In the genomic region with DNA sequence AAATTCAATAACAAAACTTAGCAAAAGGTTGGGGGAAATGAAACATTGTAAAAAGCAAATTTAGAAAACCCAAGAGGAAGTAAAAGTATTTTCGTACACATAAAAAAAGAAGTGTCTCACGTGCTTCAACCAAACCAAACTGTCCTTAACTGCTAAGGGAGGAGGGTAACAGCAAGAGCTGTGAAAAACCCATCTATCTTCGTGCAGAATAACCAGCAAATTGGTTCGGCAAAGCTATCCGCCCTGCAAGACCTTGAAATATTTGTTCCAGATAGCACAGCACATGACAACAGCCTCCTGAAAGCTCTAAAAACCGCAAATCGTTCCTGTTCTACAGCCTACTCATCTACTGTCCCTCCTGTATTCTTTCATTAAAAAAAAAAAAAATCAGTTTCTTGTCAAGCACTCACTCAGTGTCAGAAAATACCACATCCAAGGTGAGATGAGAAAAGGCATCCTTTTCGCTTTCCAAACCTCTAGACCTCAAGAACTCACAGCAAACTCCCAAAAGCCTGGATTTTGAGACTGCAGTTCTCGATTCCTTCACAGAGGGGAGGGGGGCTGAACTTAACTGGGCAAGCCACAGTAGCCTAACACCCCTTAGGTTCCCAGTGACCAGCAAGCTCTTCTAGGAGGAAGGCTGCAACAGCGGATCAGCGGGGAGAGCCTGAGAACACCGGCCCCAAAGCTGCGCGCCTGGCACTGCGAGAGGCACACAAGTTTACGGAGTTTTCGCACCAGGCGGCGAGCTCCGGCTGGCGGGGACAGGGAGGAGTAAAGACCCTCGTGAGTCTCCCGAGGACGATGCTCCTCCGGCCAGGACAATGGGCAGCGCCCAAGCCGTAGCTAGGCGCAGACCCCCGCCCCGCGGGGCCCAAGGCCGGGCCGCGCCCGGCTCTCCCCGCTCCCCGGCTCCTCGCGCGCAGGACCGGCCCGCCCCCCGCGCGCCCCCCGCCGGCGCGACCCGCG, we compare ENCODE assay signal across 8 mouse cellular contexts. TPM values are rescaled to one million over a fixed set of nuclear protein-coding genes. Genes with fewer than 3 reads are reported as not detected.
A peak's percentile ranks its signal among the peaks of the same experiment; 100 is the strongest.
DNase-seq lines count a peak whose midpoint lies in the region; ATAC-seq and TF ChIP-seq lines count a peak whose summit lies in the region.

No protein-coding gene starts in this region.

- peak overlapping the region; percentile 86 for H3K27ac ChIP-seq in hindbrain, embryonic 15.5 days (replicated peaks)
- peak overlapping the region; percentile 89 for H3K27ac ChIP-seq in liver, embryonic 15.5 days (replicated peaks)
- H3K27ac ChIP-seq in neural tube, embryonic 15.5 days (replicated peaks) = peak overlapping the region; percentile 88

- H3K36me3 ChIP-seq in erythroblast, embryonic 14.5 days (ENCODE audit: control insufficient read depth) = peaks cover 9% of the 10 kb centered on the region
- H3K36me3 ChIP-seq in hindbrain, embryonic 15.5 days = no peaks in the 10 kb centered on the region
- H3K36me3 ChIP-seq in liver, embryonic 15.5 days (replicated peaks) = peaks cover 2% of the 10 kb centered on the region; the same call in 1 of the 2 replicates
- no peaks in the 10 kb centered on the region for H3K36me3 ChIP-seq in neural tube, embryonic 15.5 days

- peak overlapping the region; percentile 76 for H3K9ac ChIP-seq in hindbrain, embryonic 15.5 days
- H3K9ac ChIP-seq in liver, embryonic 15.5 days = peak overlapping the region; percentile 97
- H3K9ac ChIP-seq in neural tube, embryonic 15.5 days (replicated peaks) = peak overlapping the region; percentile 81

- CTCF ChIA-PET in Patski (lab: Charles Lee) = interaction anchor here (1.1 kb wide), 1 partner anchor 27 kb away, joined by 3 read pairs; no protein-coding TSS in a partner anchor

- DNase-seq in lung, adult 18-20 months = peak; percentile 45 to 50
- no peak for DNase-seq in lung, postnatal 4 days
- DNase-seq in Patski (ENCODE audit: low read depth, low spot score) = no peak
- no peak for DNase-seq in thymus, postnatal 25 days

- no peaks in the 10 kb centered on the region for H3K27me3 ChIP-seq in Patski
- H3K27me3 ChIP-seq in erythroblast, embryonic 14.5 days (ENCODE audit: control insufficient read depth) = peaks cover 6% of the 10 kb centered on the region; the same call in 1 of the 2 replicates
- H3K27me3 ChIP-seq in hindbrain, embryonic 15.5 days = no peaks in the 10 kb centered on the region
- no peaks in the 10 kb centered on the region for H3K27me3 ChIP-seq in liver, embryonic 15.5 days
- no peaks in the 10 kb centered on the region for H3K27me3 ChIP-seq in neural tube, embryonic 15.5 days (replicated peaks)

- POLR2A ChIA-PET in Patski (lab: Charles Lee) = interaction anchor here (1.3 kb wide), 1 partner anchor 9 kb away, joined by 4 read pairs; no protein-coding TSS in a partner anchor

- peak overlapping the region; percentile 86 for H3K4me3 ChIP-seq in erythroblast, embryonic 14.5 days (replicated peaks)
- peak overlapping the region; percentile 87 for H3K4me3 ChIP-seq in hindbrain, embryonic 15.5 days
- H3K4me3 ChIP-seq in liver, embryonic 15.5 days (replicated peaks) = peak overlapping the region; percentile 95
- peak overlapping the region; percentile 86 for H3K4me3 ChIP-seq in neural tube, embryonic 15.5 days (replicated peaks)

- H3K4me2 ChIP-seq in hindbrain, embryonic 15.5 days = peak overlapping the region; percentile 96
- peak overlapping the region; percentile 88 for H3K4me2 ChIP-seq in liver, embryonic 15.5 days
- peak overlapping the region; percentile 87 for H3K4me2 ChIP-seq in neural tube, embryonic 15.5 days

- peaks cover 66% of the 10 kb centered on the region for H3K4me1 ChIP-seq in erythroblast, embryonic 14.5 days (ENCODE audit: control insufficient read depth)
- peaks cover 38% of the 10 kb centered on the region for H3K4me1 ChIP-seq in hindbrain, embryonic 15.5 days (replicated peaks)
- H3K4me1 ChIP-seq in liver, embryonic 15.5 days (replicated peaks) = peaks cover 66% of the 10 kb centered on the region
- H3K4me1 ChIP-seq in neural tube, embryonic 15.5 days = peaks cover 38% of the 10 kb centered on the region

- no peaks in the 10 kb centered on the region for H3K9me3 ChIP-seq in erythroblast, embryonic 14.5 days (ENCODE audit: control insufficient read depth, low read length)
- no peaks in the 10 kb centered on the region for H3K9me3 ChIP-seq in hindbrain, embryonic 15.5 days
- no peaks in the 10 kb centered on the region for H3K9me3 ChIP-seq in liver, embryonic 15.5 days (replicated peaks)
- H3K9me3 ChIP-seq in neural tube, embryonic 15.5 days (replicated peaks) = no peaks in the 10 kb centered on the region

- no peak for TF ChIP-seq CTCF in Patski (IDR thresholded peaks at IDR 0.05)

- in situ Hi-C loops in Patski (cut with MboI; ENCODE audit: low pct_unique_long_range_greater_than_20kb) = no loop called here

- peak; percentile 31 for ATAC-seq in Patski
- ATAC-seq in hindbrain, embryonic 15.5 days (ENCODE audit: low FRiP score, low read depth) = peak; percentile 76
- peak; percentile 22 for ATAC-seq in liver, embryonic 15.5 days (ENCODE audit: insufficient read depth)
- ATAC-seq in neural tube, embryonic 15.5 days (ENCODE audit: low FRiP score) = peak; percentile 61

- WGBS in hindbrain, embryonic 15.5 days = 2% methylated on average over 42 of the region's 51 CpGs
- under 1% methylated on average over 51 of the region's 51 CpGs for WGBS in liver, embryonic 15.5 days (ENCODE audit: insufficient replicate concordance)
- WGBS in neural tube, embryonic 15.5 days = 2% methylated on average over 51 of the region's 51 CpGs

RNA-seq across cellular contexts. Expression of gene Lcmt1, which starts 0.5 kb away (rescaled TPM):
- 40.4 TPM for polyA plus RNA-seq in Patski (2021)
- 0.30 and 0.61 TPM in 2 replicates for polyA plus RNA-seq in erythroblast, embryonic 14.5 days (2012)
- 99.6 and 99.8 TPM in 2 replicates for polyA plus RNA-seq in hindbrain, embryonic 15.5 days (2015; fragmentation: Nextera tagmentation; extraction: Ambion mirVana)
- 21.2 and 22.3 TPM in 2 replicates for polyA plus RNA-seq in liver, embryonic 15.5 days (2015; fragmentation: Nextera tagmentation; extraction: Ambion mirVana)
- 94.8 and 104 TPM in 2 replicates for polyA plus RNA-seq in neural tube, embryonic 15.5 days (2015; fragmentation: Nextera tagmentation; extraction: Ambion mirVana)

RNA-seq across cellular contexts. Expression of gene Arhgap17, which starts 0.7 kb away (rescaled TPM):
- 27.4 TPM for polyA plus RNA-seq in Patski (2021)
- 3.8 and 4.6 TPM in 2 replicates for polyA plus RNA-seq in erythroblast, embryonic 14.5 days (2012)
- polyA plus RNA-seq in hindbrain, embryonic 15.5 days (2015; fragmentation: Nextera tagmentation; extraction: Ambion mirVana) = 10.2 and 11.3 TPM in 2 replicates
- 10.2 and 10.3 TPM in 2 replicates for polyA plus RNA-seq in liver, embryonic 15.5 days (2015; fragmentation: Nextera tagmentation; extraction: Ambion mirVana)
- polyA plus RNA-seq in neural tube, embryonic 15.5 days (2015; fragmentation: Nextera tagmentation; extraction: Ambion mirVana) = 8.7 and 12.8 TPM in 2 replicates

Comparison
In these comparisons a context has a peak if more than half of its experiments do, and no peak if none do; other contexts are left out.
1. DNase-seq: peak in lung, adult 18-20 months (2 of 2); none in lung, postnatal 4 days (0 of 2), Patski (single experiment) and thymus, postnatal 25 days (single experiment).
2. ATAC-seq: peak in every context shown above with its lines; median percentile 76 in hindbrain, embryonic 15.5 days; 61 in neural tube, embryonic 15.5 days; 31 in Patski; 22 in liver, embryonic 15.5 days.
3. RNA of gene Lcmt1, which starts 0.5 kb away (polyA plus RNA-seq): 94.8 to 104 TPM in neural tube, embryonic 15.5 days, 99.6 to 99.8 TPM in hindbrain, embryonic 15.5 days, 40.4 TPM in Patski (single experiment) and 21.2 to 22.3 TPM in liver, embryonic 15.5 days; 0.30 to 0.61 TPM in erythroblast, embryonic 14.5 days; every median in the first group is over 10 times any median in the second.
4. Peak in every context shown above with its lines, with median percentiles within 50 percentile points of each other: H3K4me3 ChIP-seq, H3K27ac ChIP-seq, H3K4me2 ChIP-seq and H3K9ac ChIP-seq.